Mouse (Mus musculus) hindbrain, embryonic 16.5 days (tissue): ENCODE results near the gene Gm20479. TPM values are rescaled to one million over a fixed set of nuclear protein-coding genes. Genes with fewer than 3 reads are reported as not detected.

Experiments used
- ATAC-seq: fragments of 200-750 bp; cut with Nextera tagmentation; 2 replicates; pipeline ENCODE4 v1.8.0; 2017; ENCODE audit warnings: moderate TSS enrichment, moderate library complexity
- H3K27ac ChIP-seq: fragments of 300-500 bp; sonication (generic); 2 replicates; pipeline ENCODE4 v1.5.1; 2014; ENCODE audit warnings: low read depth, mild to moderate bottlenecking, control low read depth, low read length, moderate library complexity
- H3K27me3 ChIP-seq: fragments of 300-500 bp; sonication (generic); replicated peaks from 2 replicates; pipeline ENCODE4 v1.6.1; 2014; ENCODE audit warnings: low read length; ENCODE audit not compliant: control insufficient read depth, insufficient read depth
- H3K36me3 ChIP-seq: fragments of 300-500 bp; sonication (generic); 2 replicates; pipeline ENCODE4 v1.6.1; 2014; ENCODE audit warnings: mild to moderate bottlenecking, low read length, moderate library complexity, mixed read lengths; ENCODE audit not compliant: control insufficient read depth, insufficient read depth
- H3K4me1 ChIP-seq: fragments of 300-500 bp; sonication (generic); 2 replicates; pipeline ENCODE4 v1.6.1; 2014; ENCODE audit warnings: low read depth, low read length; ENCODE audit not compliant: control insufficient read depth, insufficient read depth
- H3K4me2 ChIP-seq: fragments of 300-500 bp; sonication (generic); 2 replicates; pipeline ENCODE4 v1.6.1; 2014; ENCODE audit warnings: mild to moderate bottlenecking, low read length, control low read depth, moderate library complexity
- H3K4me3 ChIP-seq: fragments of 300-500 bp; sonication (generic); 2 replicates; pipeline ENCODE4 v1.5.1; 2014; ENCODE audit warnings: mild to moderate bottlenecking, low read length, control low read depth, moderate library complexity
- H3K9ac ChIP-seq: fragments of 300-500 bp; sonication (generic); 2 replicates; pipeline ENCODE4 v1.6.1; 2014; ENCODE audit warnings: low read depth, mild to moderate bottlenecking, control low read depth, low read length, moderate library complexity
- H3K9me3 ChIP-seq: fragments of 300-500 bp; sonication (generic); 2 replicates; pipeline ENCODE4 v1.6.1; 2014; ENCODE audit warnings: mild to moderate bottlenecking, low read length, moderate library complexity; ENCODE audit not compliant: control insufficient read depth
- WGBS: fragments of 180-500 bp; shearing (Covaris S2); extraction: QIAGEN DNeasy Blood & Tissue Kit; methylation state at CpG from one replicate; pipeline ENCODE4 v1.1.7; 2014; 5-methylcytosine and 5-hydroxymethylcytosine counted together
- polyA plus RNA-seq: library from polyadenylated mRNA; unstranded; fragments of >200 nt; fragmentation: Nextera tagmentation; extraction: Ambion mirVana; gene quantifications from 2 replicates; pipeline ENCODE4 v1.2.1, GENCODE M21; 2015

Gm20479 gene
- polyA plus RNA-seq, 1 experiment from 2014 or later: not detected

DNA sequence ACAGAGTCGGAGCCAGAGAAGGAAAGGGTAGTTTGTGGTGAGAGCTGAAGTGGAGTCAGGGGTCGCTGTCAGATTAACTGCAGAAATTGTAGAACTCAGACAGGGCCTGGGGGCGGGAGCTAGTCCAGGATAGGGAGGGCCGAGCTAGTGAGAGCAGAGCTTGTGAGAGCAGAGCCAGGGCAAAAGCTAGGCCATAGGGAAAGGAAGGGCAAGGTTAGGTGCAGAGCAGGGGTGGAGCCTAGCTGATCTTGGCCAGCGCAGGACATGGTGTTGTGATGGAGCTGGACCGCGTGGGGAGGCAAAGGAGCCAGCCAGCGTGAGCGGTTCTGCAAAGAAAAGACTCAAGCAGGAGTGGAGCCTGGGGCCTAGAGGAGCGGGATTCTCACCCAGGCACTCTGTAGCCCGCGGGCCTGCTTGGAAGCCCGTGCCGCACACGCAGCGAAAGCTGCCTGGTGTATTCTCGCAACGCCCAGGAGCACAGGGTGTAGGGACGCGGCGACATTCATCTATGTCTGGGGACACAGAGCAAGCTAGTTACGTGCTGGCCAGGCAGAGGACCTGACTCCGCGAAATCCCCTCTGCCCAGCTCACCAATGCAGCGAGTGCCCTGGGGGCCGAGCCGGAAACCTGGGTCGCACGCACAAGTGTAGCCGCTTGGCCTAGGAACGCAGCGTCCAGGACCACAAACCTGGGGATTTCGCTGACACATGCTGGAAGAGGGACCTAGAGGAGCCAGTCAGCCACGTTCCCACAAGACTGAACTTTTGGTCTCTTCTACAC is 30.9 kb downstream of the Gm20479 start:
- H3K4me3 ChIP-seq: no peak overlapping the region
- H3K9me3 ChIP-seq: no peaks in the 10 kb centered on the region
- no peaks in the 10 kb centered on the region for H3K36me3 ChIP-seq
- peaks cover 22% of the 10 kb centered on the region for H3K4me1 ChIP-seq
- WGBS: 30% methylated on average over 34 of the region's 34 CpGs
- H3K4me2 ChIP-seq: peak overlapping the region; percentile 50
- no peak overlapping the region for H3K27ac ChIP-seq
- no peak for ATAC-seq
- peak overlapping the region; percentile 31; the same call in 1 of the 2 replicates for H3K9ac ChIP-seq
- peaks cover 57% of the 10 kb centered on the region for H3K27me3 ChIP-seq

DNA sequence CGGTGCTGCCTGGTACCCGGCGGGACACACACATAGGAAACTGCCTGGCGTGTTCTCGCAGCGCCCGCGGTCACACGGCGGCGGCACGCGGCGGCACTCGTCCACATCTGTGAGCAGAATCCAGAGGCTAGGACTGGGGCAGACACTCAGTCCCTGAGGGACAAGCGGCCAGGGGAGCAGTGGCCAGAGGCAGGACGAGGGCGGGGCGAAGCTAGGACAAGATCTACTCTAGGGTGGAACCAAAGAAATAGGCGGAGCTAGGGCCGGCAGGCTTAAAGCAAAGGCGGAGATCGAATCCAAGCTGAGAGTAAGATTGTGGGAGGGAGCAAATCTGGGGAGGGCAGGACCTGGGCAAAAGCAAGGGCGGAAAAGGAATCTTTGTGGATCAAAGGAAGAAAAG is 31.5 kb downstream of the Gm20479 start:
- H3K27ac ChIP-seq: no peak overlapping the region
- H3K4me3 ChIP-seq: peak overlapping the region; percentile 33
- peaks cover 52% of the 10 kb centered on the region for H3K27me3 ChIP-seq
- peaks cover 17% of the 10 kb centered on the region for H3K4me1 ChIP-seq
- WGBS: 3% methylated on average over 24 of the region's 24 CpGs
- no peaks in the 10 kb centered on the region for H3K36me3 ChIP-seq
- H3K9ac ChIP-seq: peak overlapping the region; percentile 31; the same call in 1 of the 2 replicates
- peak; percentile 18; the same call in 1 of the 2 replicates for ATAC-seq
- H3K4me2 ChIP-seq: peak overlapping the region; percentile 50
- H3K9me3 ChIP-seq: no peaks in the 10 kb centered on the region

DNA sequence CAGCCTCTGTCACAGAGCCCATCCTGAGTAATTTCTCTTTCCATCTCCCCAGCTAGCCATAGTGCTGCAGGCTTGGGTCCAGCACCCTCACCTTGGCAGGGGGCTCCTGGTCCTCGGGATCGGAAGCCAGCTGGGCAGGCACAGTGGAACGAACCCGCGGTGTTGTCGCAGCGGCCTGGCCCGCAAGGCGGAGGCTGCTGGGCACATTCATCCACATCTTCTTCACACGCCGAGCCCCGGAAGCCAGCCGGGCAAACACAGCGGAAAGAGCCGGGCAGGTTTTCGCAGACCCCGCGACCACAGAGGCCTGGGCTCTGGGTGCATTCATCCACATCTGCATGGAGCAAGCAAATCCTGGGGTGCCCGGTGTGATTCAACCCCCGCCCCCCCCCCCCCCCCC is 32.3 kb downstream of the Gm20479 start:
- ATAC-seq: no peak
- Histone ChIP-seq H3K27ac (no peak overlapping the region), H3K36me3 (no peaks in the 10 kb centered on the region), H3K9ac (no peak overlapping the region; the same call in 1 of the 2 replicates), H3K4me3 (no peak overlapping the region), H3K4me2 (no peak overlapping the region), H3K9me3 (no peaks in the 10 kb centered on the region), H3K27me3 (peaks cover 44% of the 10 kb centered on the region), H3K4me1 (peaks cover 13% of the 10 kb centered on the region)
- 49% methylated on average over 18 of the region's 20 CpGs for WGBS

GRCm38 (mm10) chr7:27324161-27324560 is 33.1 kb downstream of the Gm20479 start:
- Histone ChIP-seq H3K4me1 (peaks cover 10% of the 10 kb centered on the region), H3K27me3 (peaks cover 40% of the 10 kb centered on the region), H3K9ac (no peak overlapping the region), H3K36me3 (no peaks in the 10 kb centered on the region), H3K4me2 (no peak overlapping the region), H3K4me3 (no peak overlapping the region), H3K27ac (no peak overlapping the region), H3K9me3 (no peaks in the 10 kb centered on the region)
- WGBS: 98% methylated on average over 11 of the region's 11 CpGs
- ATAC-seq: no peak

DNA sequence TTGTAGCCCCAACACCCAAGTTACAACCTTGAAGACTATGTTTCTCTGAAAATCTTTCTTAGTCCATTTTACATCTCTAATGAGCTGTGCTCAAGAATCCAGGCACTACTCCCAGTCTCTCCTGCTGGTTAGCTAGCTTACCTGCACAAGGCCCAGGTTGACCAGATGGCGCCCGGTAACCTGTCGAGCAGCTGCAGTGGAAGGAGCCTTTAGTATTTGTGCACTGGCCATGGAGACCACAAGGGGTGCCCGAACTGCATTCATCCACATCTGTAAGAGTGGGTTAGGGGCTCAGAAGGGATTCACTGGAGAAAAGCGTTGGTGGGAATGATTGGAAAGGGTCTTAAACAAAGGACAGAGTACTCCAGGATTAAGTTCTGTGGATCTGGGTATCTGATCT is 34.2 kb downstream of the Gm20479 start:
- Histone ChIP-seq H3K27me3 (peaks cover 28% of the 10 kb centered on the region), H3K9me3 (no peaks in the 10 kb centered on the region), H3K4me3 (no peak overlapping the region), H3K36me3 (no peaks in the 10 kb centered on the region), H3K27ac (no peak overlapping the region), H3K9ac (no peak overlapping the region), H3K4me1 (peaks cover 10% of the 10 kb centered on the region), H3K4me2 (no peak overlapping the region)
- ATAC-seq: no peak
- WGBS: 89% methylated on average over 5 of the region's 5 CpGs

DNA sequence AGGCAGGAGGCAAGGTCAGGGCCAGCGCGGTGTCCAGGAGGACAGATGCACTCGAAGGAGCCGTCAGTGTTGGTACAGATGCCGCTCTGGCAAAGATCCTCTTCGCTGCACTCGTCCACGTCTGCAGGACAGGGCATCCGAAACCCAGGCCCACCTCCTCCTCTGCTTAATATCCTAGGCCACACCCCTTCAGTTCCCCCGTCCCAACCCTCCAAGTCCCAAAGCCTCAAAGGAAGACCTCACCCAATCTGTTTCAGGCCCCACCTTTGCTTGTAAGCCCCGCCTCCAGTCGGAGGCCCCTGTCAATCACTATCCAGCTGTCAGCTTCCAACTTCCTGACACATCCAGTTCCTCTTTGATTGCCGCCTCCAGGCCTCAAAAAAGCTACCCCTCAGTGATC is 34.9 kb downstream of the Gm20479 start:
- Histone ChIP-seq H3K4me3 (no peak overlapping the region), H3K27me3 (peaks cover 21% of the 10 kb centered on the region), H3K9me3 (no peaks in the 10 kb centered on the region), H3K9ac (no peak overlapping the region), H3K4me1 (peaks cover 10% of the 10 kb centered on the region), H3K36me3 (no peaks in the 10 kb centered on the region), H3K4me2 (no peak overlapping the region), H3K27ac (no peak overlapping the region)
- ATAC-seq: no peak
- WGBS: 26% methylated on average over 13 of the region's 13 CpGs

DNA sequence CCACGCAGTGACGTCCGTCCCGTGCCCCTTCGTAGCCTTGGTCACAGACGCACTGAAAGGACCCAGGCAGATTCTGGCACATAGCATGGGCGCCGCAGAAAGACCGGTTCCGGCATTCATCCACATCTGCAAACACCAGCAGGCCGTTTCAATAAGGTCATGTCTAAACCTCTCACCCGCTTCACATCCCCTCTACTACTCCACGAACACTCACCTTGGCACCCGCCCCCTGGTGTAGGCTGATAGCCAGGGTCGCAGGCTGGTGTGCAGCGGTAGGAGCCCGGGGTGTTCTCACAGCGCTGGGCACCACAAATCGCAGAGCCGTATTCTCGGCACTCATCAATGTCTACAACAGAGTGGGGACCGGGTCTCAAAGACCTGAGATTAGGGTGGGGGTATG is 37.8 kb downstream of the Gm20479 start:
- no peak overlapping the region for H3K4me2 ChIP-seq
- H3K9ac ChIP-seq: no peak overlapping the region
- no peaks in the 10 kb centered on the region for H3K27me3 ChIP-seq
- H3K27ac ChIP-seq: no peak overlapping the region
- H3K36me3 ChIP-seq: 0 out of 2 replicates have a peak, but pooled peaks cover under 1% of the 10 kb centered on the region
- WGBS: 92% methylated on average over 22 of the region's 22 CpGs
- no peaks in the 10 kb centered on the region for H3K4me1 ChIP-seq
- no peaks in the 10 kb centered on the region for H3K9me3 ChIP-seq
- no peak for ATAC-seq
- H3K4me3 ChIP-seq: no peak overlapping the region

- Histone ChIP-seq H3K27me3 (peaks cover 2% of the 10 kb centered on the region; the same call in 1 of the 2 replicates), H3K4me1 (no peaks in the 10 kb centered on the region), H3K9ac (no peak overlapping the region), H3K4me2 (no peak overlapping the region), H3K27ac (no peak overlapping the region), H3K9me3 (peaks cover 11% of the 10 kb centered on the region; the same call in 1 of the 2 replicates), H3K36me3 (peaks cover 8% of the 10 kb centered on the region; the same call in 1 of the 2 replicates), H3K4me3 (no peak overlapping the region)
- 18% methylated on average over 7 of the region's 7 CpGs for WGBS
- peak; percentile 84 for ATAC-seq
Measured at GRCm38 (mm10) chr7:27315958-27316357, 41.3 kb downstream of the Gm20479 start.

DNA sequence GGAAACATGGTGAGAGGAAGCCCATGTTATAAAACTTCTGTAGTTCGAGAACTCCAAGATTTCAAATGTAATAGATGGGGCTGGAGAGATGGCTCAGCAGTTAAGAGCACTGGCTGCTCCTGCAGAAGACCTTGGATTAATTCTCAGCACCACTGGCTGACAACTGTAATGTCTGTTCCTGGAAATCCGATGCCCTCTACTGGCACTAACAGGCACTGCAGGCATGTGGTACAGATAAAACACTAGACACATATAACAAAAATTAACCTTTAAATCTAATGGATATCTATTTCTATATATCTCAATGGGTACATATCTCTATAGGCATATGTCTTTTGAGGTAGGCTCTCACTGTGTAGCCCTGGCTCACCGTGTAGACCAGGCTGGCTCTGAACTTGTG is 42.8 kb downstream of the Gm20479 start:
- H3K27me3 ChIP-seq: peaks cover 3% of the 10 kb centered on the region; the same call in 1 of the 2 replicates

More for the DNA sequence above, 42.8 kb downstream of the Gm20479 start:
- peaks cover 8% of the 10 kb centered on the region; the same call in 1 of the 2 replicates for H3K36me3 ChIP-seq
- no peak for ATAC-seq
- 96% methylated on average over 3 of the region's 3 CpGs for WGBS
- H3K27ac ChIP-seq: no peak overlapping the region
- peaks cover 11% of the 10 kb centered on the region; the same call in 1 of the 2 replicates for H3K9me3 ChIP-seq
- H3K4me2 ChIP-seq: no peak overlapping the region
- no peak overlapping the region for H3K4me3 ChIP-seq
- H3K4me1 ChIP-seq: peaks cover 5% of the 10 kb centered on the region
- H3K9ac ChIP-seq: no peak overlapping the region
